Mouse (Mus musculus) heart, postnatal 4 days (tissue): ENCODE measurements at regions not wholly inside any gene's neighbourhood (a gene's known extent, or its start where the extent isn't known, plus 50 kb on each side); places are given as distances from the start of the nearest gene placed in this dataset.
"Not testable (repeated sequence)": the region's sequence is repeated elsewhere in the genome, so short reads cannot be mapped to it uniquely, and the experiment has no call there.

ENCODE experiments used
- DNase-seq: peaks from one replicate; pipeline ENCODE4 v3.0.0; 2021

DNA sequence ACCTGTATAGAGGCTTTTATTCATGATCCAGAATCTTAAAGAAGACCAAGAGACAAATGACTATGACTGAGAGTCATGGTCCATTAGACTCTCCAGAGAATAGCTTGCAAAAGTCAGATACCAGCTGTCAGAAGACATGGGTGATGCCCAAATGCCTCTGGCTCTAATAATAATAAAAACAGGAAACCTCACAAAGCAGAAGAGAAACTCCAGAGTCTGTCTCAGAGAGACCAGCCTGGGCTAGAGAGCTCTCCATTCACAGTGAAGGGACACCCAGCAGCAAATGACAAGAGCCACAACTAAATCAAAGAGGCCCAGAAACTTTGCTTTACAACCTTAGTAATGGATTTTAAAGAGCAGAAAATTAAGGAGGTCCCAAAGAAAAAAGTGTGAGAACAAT lies 365.0 kb upstream of the Zfp703 start:
- no peak for DNase-seq

DNA sequence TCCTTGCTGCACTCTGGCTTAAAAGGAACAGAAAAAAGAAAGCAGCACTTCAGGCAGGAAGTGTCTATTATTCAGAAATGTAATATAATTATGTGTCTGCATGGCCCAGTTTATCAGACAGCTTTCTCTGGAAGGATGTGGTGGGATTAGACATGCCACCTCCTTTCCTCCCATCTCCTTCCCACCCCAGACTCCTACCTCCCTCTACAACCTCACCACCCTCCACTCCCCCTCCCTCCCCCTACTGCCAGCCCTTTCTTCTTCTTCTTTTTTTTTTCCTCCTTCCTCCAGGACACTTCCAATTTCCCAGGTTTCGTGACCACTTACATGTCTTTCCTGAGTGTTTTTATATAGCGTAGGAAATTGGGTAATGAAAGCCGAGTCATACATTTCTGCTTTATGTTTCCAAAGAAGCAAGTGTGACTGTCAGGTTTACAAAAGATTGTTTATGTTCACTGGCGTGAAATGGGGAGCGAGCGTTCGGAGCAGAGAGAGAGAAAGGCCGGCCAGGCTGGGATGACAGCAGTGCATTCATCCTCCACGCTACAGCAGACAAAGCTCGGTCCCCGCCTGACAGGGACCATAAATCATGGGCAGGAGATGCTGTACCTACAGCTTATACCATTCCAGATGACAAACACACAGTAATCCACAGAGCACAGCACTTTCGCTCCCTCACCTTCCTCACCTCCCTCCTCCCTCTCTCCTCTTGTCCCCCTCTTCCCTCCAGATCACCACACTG lies 354.6 kb upstream of the Zfp703 start:
- no peak for DNase-seq

DNA sequence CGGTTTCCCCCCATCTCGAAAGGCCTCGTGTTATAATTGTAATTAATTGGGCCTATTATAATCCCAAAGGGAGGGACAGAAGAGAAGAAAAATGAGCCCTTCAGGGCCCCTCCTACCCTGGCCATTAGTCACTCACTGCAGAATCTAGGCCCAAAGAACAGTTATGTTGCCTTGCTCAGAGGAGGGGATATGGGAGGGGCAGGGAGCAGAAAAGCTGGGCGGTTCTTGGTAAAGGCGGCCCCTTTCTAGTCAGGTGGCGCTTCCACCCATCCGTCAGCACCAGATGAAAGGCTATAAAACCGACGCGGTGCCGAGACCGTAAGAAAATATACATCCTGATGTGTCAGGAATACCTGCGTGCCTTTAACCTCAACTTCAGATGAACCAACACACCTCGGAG lies 350.9 kb upstream of the Zfp703 start:
- DNase-seq, result no peak

DNA sequence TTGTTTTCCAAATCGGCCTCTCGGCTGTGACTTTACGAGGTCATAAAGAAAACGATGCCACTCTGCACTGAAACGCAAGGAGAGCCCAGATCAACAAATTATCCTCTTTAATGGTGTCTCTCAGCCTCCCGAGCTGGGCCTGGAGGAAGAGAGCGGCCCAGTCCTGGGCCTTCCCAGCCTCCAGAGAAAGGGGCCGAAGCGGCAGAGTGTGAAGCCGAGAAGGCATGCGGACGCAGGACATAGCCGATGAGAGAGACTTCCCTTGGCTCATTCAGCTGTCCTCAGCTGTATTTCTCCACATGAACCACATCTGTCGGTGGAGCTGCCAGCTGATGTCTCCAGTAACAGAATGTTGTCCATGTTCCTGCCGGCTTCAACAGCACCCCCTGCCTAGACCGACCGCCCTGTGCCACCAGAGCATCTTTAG lies 350.5 kb upstream of the Zfp703 start:
- DNase-seq, result peak; percentile 13

DNA sequence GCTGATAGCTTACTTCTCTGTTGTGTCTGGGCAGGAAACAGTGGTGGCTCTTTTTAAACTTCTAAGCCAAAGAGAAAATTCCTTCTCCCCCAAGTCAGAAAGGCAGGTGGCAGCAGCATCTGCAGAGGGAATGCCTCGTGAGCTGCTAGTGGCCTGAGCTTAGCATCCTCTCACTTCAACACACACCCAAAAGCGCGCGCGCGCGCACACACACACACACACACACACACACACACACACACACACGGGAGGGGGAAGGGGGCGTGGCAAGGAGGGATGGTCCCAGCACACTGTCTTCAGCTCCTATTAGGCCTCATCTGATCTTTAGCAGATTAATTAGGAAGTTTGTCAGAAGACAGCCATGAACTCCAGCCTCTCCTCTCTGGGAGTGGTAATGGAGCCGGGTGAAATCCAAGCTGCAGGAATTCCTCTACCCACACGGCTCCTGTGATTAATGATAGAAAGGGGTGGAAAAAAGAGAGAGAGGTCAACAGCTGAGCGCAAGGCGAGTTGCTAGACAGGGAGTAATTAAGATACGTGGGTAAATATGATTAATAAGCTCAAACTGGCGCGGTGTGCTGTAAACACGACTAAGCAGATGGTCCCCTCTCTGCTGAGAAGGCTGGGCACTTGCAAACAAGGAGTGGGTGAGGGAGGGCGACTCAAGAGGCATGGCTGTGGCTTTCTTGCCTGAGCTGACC lies 349.8 kb upstream of the Zfp703 start:
- no peak for DNase-seq

DNA sequence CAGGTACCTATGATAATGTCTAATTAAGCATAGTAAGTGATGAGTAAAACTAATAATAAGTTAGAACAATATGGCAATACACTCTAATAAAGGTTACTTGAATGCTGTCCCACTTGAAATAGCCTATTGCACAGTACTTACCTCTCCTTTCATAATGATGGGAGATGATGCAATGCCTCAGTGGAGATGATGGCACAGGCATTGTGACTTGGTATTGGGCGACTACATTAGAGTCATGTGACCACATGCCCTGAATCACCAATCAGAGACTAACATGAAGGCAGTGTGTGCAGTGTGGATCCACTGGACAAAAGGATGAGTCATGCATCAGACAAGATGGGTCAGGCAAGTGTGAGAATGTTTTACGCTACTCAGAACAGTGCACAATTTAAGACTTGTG lies 346.6 kb upstream of the Zfp703 start:
- DNase-seq, result no peak

DNA sequence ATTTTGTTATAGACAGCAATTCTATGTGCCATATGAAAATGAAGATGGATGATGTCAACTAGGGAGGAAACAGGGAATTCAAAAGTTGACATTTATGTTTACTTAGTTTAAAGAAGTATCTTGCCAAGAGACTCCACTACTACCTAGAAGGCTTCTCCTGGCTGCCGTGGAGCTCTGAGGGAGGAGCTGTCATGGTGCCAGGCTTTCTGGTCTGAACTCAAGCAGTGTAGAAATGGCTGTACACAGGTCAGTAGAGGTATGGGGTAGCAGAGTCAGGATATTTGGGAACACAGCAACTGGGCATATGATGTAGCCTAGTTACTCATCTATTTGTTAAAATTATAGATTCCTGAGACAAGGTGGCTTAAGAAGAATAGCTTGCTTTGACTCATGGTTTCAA lies 341.4 kb upstream of the Zfp703 start:
- DNase-seq, result no peak

DNA sequence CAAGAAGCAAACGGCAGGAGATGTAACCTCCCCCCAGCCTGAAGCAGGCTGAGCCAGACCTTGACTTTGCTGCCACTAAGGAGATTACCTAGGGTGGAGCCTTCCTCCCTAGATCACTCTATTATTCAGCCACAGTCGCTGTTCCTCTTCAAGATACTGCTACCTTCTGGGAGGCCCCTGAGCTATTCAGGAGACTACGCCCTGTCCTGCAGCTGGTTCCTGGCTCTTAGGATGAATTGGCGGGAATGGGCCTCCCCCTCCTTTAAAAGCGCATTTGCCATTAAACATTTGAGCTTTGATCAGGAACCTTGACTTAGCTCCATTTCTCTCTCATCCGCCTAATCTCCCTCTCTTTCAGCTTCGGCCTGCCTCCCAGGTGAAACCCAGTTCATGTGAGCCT lies 331.8 kb upstream of the Zfp703 start:
- not testable (repeated sequence) for DNase-seq

DNA sequence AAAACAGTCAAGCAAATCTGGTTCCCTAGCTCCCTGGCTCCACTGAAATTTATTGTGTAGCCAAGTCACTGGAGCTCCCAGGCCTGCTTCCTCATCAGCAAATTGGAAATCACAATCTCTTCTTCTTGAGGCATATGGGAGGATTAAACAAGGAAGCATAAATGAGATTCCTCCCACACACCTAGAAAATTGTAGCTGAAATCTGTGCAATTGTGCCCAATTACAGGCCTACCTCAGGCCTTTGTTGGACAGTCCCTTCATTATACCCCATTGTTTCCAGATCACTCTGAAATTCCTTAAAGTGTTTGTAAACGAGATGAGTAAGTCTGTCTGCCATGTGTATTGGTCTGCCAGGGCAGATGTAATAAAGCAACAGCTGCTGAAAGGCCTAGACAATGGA lies 326.8 kb upstream of the Zfp703 start:
- no peak for DNase-seq

DNA sequence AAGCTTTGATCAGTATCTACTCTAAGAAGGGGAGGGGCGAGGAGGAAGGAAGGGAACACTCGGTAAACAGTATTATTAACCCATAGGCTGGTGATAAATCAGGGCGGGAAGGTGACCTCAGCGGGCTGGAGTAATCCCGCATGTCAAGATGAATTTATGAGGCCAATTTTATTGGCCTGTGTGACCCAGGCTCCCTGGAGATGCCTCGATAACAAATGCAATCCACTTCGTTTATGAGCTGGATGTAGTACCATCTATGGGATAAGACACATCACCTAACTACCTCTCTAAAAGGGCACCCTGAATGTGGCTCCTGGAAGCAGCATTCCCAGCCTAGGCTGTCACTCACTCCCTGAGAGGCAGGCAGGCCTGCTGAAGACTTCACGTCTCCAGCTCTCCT lies 321.2 kb upstream of the Zfp703 start:
- DNase-seq, result no peak

DNA sequence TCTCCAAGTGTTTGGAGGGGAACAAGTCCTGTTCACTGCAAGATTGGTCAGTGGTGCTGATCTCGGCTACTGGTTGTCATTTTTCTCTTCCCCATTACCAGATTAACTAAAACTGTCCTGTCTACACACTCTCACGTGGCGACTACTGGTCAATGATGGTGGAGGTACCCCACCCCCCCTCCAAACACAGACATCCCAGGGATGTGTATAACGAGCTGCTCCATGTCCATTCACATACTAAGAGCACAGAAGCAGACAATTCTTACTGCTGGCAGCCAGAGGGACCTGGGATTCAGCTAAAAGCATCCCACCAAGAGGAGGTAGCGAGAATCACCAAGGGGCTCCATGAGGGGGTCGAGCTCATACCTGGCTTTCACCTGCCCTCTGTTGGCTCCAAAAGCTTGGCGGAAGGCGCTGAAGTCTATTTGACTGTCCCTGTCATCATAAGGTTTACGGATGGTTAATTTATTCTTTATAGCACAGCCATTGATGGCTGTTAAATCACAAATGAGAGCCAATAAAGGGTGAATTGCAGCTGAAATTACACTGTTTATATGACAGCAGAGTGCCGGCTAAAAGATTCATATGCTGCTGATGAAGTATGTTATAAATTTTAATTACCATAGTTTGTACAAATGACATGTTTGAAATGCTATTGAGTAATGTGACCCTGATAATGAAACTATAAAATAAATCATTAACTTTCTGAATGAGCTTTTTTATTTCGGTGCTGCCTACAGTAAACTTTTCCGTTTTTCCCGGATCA lies 320.6 kb upstream of the Zfp703 start:
- no peak for DNase-seq

DNA sequence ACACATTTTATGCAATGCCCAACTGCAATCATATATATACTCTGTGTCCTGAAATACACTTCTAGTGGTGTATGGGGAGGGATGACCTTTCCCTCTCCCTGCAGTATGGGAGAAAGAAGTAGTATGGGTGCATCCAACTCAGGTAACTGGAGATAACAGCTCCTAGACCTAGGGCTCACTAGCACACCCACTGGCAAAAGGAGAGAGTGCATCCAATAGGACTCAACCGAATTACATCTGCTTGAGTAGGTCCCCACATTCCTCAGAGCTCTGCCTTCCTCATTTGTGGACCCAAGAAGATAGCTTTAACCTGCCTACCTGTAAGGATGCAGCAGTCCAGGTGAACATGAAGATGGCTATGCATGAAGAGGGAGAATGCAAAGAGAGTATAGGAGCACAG lies 317.7 kb upstream of the Zfp703 start:
- DNase-seq, result no peak

DNA sequence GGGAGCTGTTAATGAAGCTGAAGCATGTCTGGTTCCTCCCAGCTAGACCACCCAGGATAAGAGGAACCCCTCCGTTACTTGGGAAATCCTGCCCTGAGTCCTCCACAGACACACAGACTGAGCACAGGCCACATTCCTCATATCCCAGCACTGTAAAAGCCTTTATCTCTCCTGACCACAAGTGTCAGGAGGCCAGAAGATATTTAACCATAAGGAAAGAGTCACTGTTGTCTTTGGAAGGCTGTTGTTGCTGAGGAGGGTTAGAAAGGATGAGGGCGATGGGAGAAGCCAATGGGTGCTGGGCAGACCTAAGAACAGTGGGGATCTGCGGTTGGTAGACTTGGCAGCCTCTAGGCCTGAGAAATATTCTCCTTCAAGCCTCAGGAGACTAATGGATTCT lies 307.6 kb upstream of the Zfp703 start:
- DNase-seq, result no peak

DNA sequence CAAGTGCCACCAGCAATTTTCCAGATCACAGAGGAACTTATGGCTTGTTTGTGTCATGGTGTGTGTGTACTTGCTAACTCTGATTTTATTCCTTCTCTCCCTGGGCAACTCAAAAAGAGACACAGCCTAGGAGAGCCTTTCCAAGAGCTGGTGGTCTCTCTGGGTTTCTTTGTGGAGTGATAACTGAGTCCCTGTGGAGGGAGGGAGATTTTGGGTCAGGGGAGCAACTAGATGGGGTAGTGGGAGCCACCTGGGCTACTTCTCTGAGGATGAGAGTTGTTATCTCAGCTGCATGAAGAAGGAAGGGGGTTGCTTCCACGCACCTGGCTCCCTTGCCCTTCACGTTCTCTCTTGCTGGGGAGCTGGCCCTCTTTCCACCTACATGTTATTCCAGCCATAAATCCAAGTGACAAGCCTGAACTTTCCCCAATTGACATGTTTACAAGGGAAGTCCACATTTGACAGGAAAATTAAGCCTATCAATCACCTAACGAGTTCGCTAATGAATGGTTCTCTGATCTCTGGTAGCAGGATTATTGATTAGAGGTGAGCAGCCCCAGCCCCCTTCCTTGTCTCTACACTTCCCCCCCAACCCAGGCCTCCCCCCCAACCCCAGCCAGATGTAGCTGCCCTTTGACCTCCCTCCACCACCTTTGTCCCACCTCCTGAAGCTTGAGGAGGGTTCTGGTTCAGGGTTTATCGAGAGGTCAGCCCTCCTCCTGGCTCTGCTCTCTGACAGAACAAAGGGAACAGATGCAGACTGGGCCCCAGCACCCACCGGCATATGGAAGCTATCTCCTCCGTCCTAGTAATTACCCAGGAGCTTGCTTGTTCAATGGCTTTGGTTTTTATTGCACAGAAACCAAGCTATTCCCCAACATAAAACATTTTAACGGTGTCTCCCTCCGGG lies 304.4 kb upstream of the Zfp703 start:
- DNase-seq, result no peak

DNA sequence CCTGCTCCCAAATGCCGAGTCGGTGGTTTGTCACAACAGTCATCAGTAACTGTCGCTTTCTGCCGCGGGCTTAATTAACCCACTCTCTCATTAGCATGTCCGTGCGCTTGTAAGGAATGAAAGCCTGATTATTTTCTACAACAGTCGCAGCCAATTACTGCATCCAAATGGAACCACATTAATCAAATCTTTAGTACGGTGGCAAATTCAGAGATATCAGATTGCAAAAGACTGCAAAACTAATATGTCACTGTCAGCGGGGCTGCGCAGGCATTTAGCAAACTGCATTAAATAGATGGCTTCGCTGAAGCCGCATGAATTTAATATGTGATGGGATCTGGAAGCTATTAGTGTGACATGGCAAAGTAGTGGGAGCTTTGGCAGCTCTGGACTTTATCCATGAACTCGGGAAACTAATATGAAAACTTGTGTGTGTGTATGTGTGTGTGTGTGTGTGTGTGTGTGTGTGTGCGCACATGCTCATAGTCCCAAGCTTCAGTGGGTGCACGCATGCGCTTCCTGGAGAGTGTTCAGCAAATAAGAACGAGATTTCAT lies 299.5 kb upstream of the Zfp703 start:
- no peak for DNase-seq

DNA sequence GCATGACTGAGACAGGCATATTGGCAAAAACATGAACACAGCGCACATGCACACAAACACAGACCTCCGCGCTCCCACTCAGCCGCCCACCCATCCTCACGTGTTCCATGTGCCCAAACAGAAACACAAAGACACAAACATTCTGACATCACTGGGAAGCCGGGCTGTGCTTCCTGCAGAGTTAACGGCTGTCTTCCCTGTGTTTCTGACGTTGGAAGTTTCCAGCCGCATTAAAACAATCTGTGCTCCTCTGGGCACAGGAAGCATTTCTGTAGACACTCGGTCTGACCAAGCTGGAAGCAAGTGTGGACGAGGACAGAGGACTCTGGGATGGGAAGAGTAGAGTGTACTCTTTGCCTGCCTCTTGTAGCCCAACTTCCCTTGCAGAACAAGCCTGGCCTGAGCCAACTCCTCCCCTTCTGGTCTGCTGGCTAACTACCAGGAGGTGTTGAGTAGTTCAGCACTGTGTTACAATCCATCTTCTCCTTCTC lies 296.2 kb upstream of the Zfp703 start:
- peak; percentile 8 for DNase-seq

DNA sequence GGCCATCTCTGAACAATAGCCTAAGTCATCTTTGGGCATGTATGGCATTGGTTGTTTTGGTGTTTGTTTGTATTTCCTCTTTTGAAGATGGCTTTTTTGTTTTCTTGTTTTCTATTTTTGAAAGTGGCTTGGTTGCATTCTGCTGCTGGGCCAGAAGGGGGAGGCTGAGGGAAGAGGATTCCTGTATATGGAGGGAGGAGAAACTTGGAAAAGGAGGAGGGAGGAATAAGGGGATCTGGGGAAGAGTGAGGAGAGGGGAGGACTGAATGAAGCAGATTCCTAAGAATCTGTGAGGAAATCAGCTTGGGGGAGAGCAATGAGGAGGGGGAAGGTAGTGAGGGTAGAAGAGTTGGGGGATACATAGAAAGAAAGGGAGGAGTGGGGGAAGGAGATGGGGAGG lies 290.0 kb upstream of the Zfp703 start:
- DNase-seq, result peak; percentile 68

DNA sequence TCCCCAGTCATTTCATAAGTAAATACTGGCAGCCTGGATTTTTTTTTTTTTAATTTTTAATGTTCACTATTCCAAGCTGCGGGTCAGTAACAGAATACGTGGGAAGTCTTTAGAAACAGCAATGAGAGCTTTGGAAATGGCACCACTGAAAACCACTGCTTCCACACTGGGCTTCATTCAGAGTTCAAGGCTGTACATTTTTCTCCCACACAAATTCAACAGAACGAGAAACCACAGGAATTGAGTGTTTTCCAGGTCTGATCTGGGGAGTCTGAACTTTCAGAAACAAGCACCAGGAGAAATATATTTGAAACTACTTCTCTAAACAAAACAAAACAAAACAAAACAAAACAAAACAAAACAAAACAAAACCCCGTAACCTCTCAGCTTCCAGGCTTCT lies 289.1 kb upstream of the Zfp703 start:
- no peak for DNase-seq

DNA sequence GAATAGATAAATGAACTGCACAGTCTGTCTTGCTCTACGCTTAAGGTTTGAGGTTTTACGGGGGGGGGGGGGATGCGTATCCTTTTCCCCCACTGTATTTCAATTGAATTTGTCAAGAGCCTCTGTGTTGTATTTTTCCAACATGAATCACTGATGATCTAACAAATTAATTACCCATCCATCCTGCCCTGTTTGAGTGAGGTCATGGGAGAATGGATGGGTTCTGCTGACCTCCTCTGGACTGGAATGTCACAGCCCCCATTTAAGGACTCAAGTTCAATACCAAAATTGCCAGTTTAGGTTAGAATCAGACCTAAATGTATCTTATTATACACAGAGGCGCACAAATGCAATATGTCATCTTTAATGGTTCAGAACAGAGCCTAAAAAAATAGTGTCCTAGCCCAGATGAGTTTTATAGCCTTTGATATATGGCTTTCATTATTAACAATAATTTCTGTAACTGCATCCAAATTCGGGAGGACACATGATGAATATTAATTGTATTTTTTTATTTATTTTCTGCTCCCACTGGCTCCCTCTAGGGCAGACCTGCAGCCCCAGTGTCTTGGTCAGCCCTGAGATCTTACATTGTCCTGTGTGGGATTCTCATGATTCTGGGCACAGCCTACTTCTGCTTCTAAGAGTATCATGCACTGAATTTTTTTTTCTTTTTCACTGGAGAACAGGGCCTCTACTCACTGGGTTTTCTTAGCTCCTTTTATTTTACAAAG lies 288.2 kb upstream of the Zfp703 start:
- DNase-seq, result no peak

DNA sequence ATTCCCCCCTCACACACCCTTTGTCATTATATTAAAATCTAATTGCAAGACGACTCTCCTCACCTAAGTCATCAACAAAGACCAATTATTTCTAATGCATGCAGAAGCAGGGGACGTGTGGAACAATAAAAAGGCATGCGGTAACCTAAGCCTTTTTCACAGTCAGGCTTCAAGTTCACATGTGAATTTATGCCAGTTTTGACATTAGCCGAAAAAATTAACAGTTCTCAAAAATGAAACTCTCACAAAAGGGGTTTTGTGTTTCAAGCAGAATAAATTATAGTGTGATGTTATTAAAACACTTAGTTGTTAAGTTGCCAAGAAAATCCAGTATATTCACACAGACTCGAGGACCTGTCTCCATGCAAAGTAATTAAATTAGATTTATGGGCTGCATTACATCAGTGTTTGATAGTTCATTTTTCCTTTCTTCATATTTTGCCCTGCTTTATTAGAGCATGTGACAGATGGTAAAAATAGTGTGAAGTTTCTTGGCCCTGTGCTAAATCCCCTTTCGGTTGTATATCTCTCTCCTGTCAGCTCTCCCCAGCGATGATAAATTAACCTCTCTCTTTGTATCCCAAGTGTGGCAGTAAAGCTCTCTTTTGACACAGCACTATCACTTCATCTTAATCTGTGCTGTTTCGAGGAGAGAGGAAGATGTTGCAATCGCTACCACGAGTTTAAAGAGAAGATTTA lies 287.5 kb upstream of the Zfp703 start:
- no peak for DNase-seq
